ENCODE assay signal across 10 mouse cellular contexts in the genomic region with DNA sequence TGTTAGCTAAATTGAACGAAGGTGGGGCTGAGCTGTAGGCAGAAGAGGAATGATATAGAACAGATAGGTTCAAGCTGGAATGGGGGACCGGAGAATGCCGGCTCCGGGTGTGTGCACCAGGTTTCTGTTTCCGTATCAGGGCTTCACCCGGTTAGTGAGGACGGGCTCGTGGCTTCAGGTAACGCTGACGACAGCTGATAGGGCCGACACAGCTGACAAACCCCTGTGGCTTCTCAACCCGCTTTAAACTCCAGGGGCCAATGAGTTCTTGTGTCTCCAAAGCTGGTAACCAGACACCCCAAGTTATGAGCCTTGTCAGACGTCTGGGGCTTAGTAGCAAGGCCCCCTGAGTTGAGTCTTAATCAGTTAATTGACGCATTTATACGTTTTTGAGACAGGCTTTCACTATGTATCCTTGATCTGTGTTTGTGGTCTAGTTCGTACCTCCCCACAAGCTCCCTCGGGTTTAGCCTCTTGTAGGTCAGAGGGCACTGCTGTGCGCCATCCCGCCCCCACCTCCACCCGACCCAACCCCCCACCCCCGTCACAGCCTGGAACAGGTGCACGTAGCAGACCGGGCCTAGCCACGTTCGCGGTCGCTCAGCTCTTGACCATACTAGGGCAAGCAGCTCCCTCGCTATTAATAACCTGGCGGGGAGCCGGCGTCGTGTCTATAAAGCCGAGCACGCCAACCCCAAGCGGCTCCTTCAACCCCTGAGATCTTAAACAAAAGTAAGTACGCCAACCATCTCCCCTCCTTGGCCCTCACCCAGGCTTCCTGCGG. TPM values are rescaled to one million over a fixed set of nuclear protein-coding genes. Genes with fewer than 3 reads are reported as not detected.
A peak's percentile ranks its signal among the peaks of the same experiment; 100 is the strongest.
DNase-seq lines count a peak whose midpoint lies in the region; ATAC-seq and TF ChIP-seq lines count a peak whose summit lies in the region.
"Had no signal": no experiment of that assay in that cellular context is flagged by ENCODE, and none has a peak within 500 bp of the region (broad histone marks: within the 10 kb centered on the region; RNA-seq: fewer than 3 reads in every experiment).

No protein-coding gene starts in this region.

- 11% methylated on average over 37 of the region's 37 CpGs for WGBS in limb, embryonic 12.5 days

- H3K9me3 ChIP-seq in limb, embryonic 12.5 days = no peaks in the 10 kb centered on the region

- TF ChIP-seq CTCF in left cerebral cortex, adult 2 months (IDR thresholded peaks at IDR 0.05) = no peak

- intact Hi-C loops in left cerebral cortex, adult 2 months (cut with DNase I) = loop anchor here (5.0 kb wide), 1 partner anchor 73 kb away; a partner anchor contains a TSS
- intact Hi-C loops in left cerebral cortex, postnatal 4 days (cut with DNase I) = loop anchor here (10.0 kb wide), 2 partner anchors 151 to 271 kb away; a partner anchor contains a TSS
- intact Hi-C loops in gastrocnemius, postnatal 36 days (cut with DNase I) = no loop called here

- H3K27ac ChIP-seq in left cerebral cortex, adult 2 months = peak overlapping the region; percentile 53; the same call in 1 of the 2 replicates
- H3K27ac ChIP-seq in limb, embryonic 12.5 days = no peak overlapping the region

- no peak for DNase-seq in left cerebral cortex, adult 2 months (ENCODE audit: extremely low spot score in 1 of 2, low spot score in 2 of 2)
- no peak for DNase-seq in left cerebral cortex, postnatal 4 days
- peak; percentile 69 to 77 for DNase-seq in gastrocnemius, postnatal 36 days
- no peak for DNase-seq in layer of hippocampus, postnatal 36 days
- no peak for DNase-seq in urinary bladder, postnatal 10 days (ENCODE audit: low spot score)

- H3K4me3 ChIP-seq in left cerebral cortex, adult 2 months = no peak overlapping the region
- 0 out of 2 replicates have a peak overlapping the region, but pooled peaks have one; percentile 9 for H3K4me3 ChIP-seq in limb, embryonic 12.5 days (replicated peaks)

- H3K4me1 ChIP-seq in limb, embryonic 12.5 days (replicated peaks) = peaks cover 25% of the 10 kb centered on the region

- H3K36me3 ChIP-seq in limb, embryonic 12.5 days = peaks cover 21% of the 10 kb centered on the region

- peak; percentile 29 for ATAC-seq in activated CD4-positive, CD25-positive, alpha-beta regulatory T cell, adult 4 months
- ATAC-seq in limb, embryonic 12.5 days (ENCODE audit: insufficient number of reproducible peaks, insufficient read depth, low FRiP score, low TSS enrichment, low read depth) = no peak
- ATAC-seq in neutrophil, adult 5-6 weeks (ENCODE audit: extremely low read depth, insufficient number of reproducible peaks, low FRiP score, poor library complexity, severe bottlenecking) = peak; percentile 34

- H3K27me3 ChIP-seq in limb, embryonic 12.5 days = peaks cover 53% of the 10 kb centered on the region

- H3K4me2 ChIP-seq in limb, embryonic 12.5 days = peak overlapping the region; percentile 38

- H3K9ac ChIP-seq in limb, embryonic 12.5 days (replicated peaks) = peak overlapping the region; percentile 51

RNA-seq across cellular contexts. Expression of a gene that starts 7.7 kb away (rescaled TPM):
- under 1 TPM in 1 of 2 experiments, not detected in 1; 0.42 TPM for total RNA-seq in left cerebral cortex, adult 2 months (2021)
- under 1 TPM in 1 of 2 experiments, not detected in 1; 0.44 TPM for total RNA-seq in left cerebral cortex, postnatal 4 days (2021)
- polyA plus RNA-seq in activated CD4-positive, CD25-positive, alpha-beta regulatory T cell, adult 4 months (2017; shearing (Covaris generic)) = under 1 TPM in 1 of 2 experiments, not detected in 1; 0.17 TPM
- total RNA-seq in gastrocnemius, postnatal 36 days (2021) = 10 to 100 TPM; 44.9 to 76.8 TPM
- not detected in 2 replicates for polyA plus RNA-seq in limb, embryonic 12.5 days (2016; fragmentation: Nextera tagmentation; extraction: Ambion mirVana)
- not detected in 2 replicates for total RNA-seq in neutrophil, adult 5-6 weeks (2017)
- under 1 TPM; 0.20 to 0.25 TPM for total RNA-seq in layer of hippocampus, postnatal 36 days (2021)

RNA-seq across cellular contexts. Expression of a gene that starts 10.5 kb away (rescaled TPM):
- not detected for total RNA-seq in left cerebral cortex, adult 2 months (2021)
- total RNA-seq in left cerebral cortex, postnatal 4 days (2021) = not detected
- not detected for polyA plus RNA-seq in activated CD4-positive, CD25-positive, alpha-beta regulatory T cell, adult 4 months (2017; shearing (Covaris generic))
- total RNA-seq in gastrocnemius, postnatal 36 days (2021) = not detected
- polyA plus RNA-seq in limb, embryonic 12.5 days (2016; fragmentation: Nextera tagmentation; extraction: Ambion mirVana) = not detected in 2 replicates
- not detected in 2 replicates for total RNA-seq in neutrophil, adult 5-6 weeks (2017)
- total RNA-seq in layer of hippocampus, postnatal 36 days (2021) = not detected
- total RNA-seq: left cerebral cortex, postnatal 25 days had no signal
- polyA plus RNA-seq: brain, embryonic 14.5 days had no signal

RNA-seq across cellular contexts. Expression of a gene that starts 11.4 kb away (rescaled TPM):
- 10 to 100 TPM; 74.6 to 89.4 TPM for total RNA-seq in left cerebral cortex, adult 2 months (2021)
- 10 to 100 TPM; 62.7 to 62.9 TPM for total RNA-seq in left cerebral cortex, postnatal 4 days (2021)
- 1 to 10 TPM; 4.1 to 4.9 TPM for polyA plus RNA-seq in activated CD4-positive, CD25-positive, alpha-beta regulatory T cell, adult 4 months (2017; shearing (Covaris generic))
- total RNA-seq in gastrocnemius, postnatal 36 days (2021) = 10 to 100 TPM; 21.1 to 23.9 TPM
- polyA plus RNA-seq in limb, embryonic 12.5 days (2016; fragmentation: Nextera tagmentation; extraction: Ambion mirVana) = 64.2 and 65.7 TPM in 2 replicates
- 47.3 and 52.0 TPM in 2 replicates for total RNA-seq in neutrophil, adult 5-6 weeks (2017)
- 10 to 100 TPM; 65.6 to 77.8 TPM for total RNA-seq in layer of hippocampus, postnatal 36 days (2021)

RNA-seq across cellular contexts. Expression of a gene that starts 17.8 kb away (rescaled TPM):
- total RNA-seq in left cerebral cortex, adult 2 months (2021) = 100 to 1,000 TPM; 884 to 901 TPM
- 1,000 to 10,000 TPM; 1,312 to 1,322 TPM for total RNA-seq in left cerebral cortex, postnatal 4 days (2021)
- polyA plus RNA-seq in activated CD4-positive, CD25-positive, alpha-beta regulatory T cell, adult 4 months (2017; shearing (Covaris generic)) = 1,000 to 10,000 TPM in 1 of 2 experiments, 100 to 1,000 TPM in 1; 933 to 1,303 TPM
- total RNA-seq in gastrocnemius, postnatal 36 days (2021) = 100 to 1,000 TPM; 880 to 957 TPM
- polyA plus RNA-seq in limb, embryonic 12.5 days (2016; fragmentation: Nextera tagmentation; extraction: Ambion mirVana) = 524 and 544 TPM in 2 replicates
- total RNA-seq in neutrophil, adult 5-6 weeks (2017) = 1,126 and 1,171 TPM in 2 replicates
- total RNA-seq in layer of hippocampus, postnatal 36 days (2021) = 100 to 1,000 TPM; 868 to 892 TPM

RNA-seq across cellular contexts. Expression of a gene that starts 26.5 kb away (rescaled TPM):
- total RNA-seq in left cerebral cortex, adult 2 months (2021) = 10 to 100 TPM; 26.7 to 32.0 TPM
- total RNA-seq in left cerebral cortex, postnatal 4 days (2021) = 10 to 100 TPM; 29.6 to 30.4 TPM
- 10 to 100 TPM; 17.6 to 23.8 TPM for polyA plus RNA-seq in activated CD4-positive, CD25-positive, alpha-beta regulatory T cell, adult 4 months (2017; shearing (Covaris generic))
- total RNA-seq in gastrocnemius, postnatal 36 days (2021) = 10 to 100 TPM; 14.0 to 16.3 TPM
- polyA plus RNA-seq in limb, embryonic 12.5 days (2016; fragmentation: Nextera tagmentation; extraction: Ambion mirVana) = 57.7 and 62.1 TPM in 2 replicates
- 34.5 and 40.5 TPM in 2 replicates for total RNA-seq in neutrophil, adult 5-6 weeks (2017)
- total RNA-seq in layer of hippocampus, postnatal 36 days (2021) = 10 to 100 TPM; 26.2 to 29.8 TPM

Comparison
In these comparisons a context has a peak if more than half of its experiments do, and no peak if none do; other contexts are left out.
1. DNase-seq: peak in gastrocnemius, postnatal 36 days (2 of 2); none in left cerebral cortex, adult 2 months (0 of 2), left cerebral cortex, postnatal 4 days (single experiment), layer of hippocampus, postnatal 36 days (0 of 2) and urinary bladder, postnatal 10 days (single experiment).
2. RNA of a gene that starts 7.7 kb away (total RNA-seq): 44.9 to 76.8 TPM in gastrocnemius, postnatal 36 days; 0.44 TPM in left cerebral cortex, postnatal 4 days, 0.42 TPM in left cerebral cortex, adult 2 months, 0.20 to 0.25 TPM in layer of hippocampus, postnatal 36 days and not detected in neutrophil, adult 5-6 weeks; every median in the first group is over 10 times any median in the second.